Mouse (Mus musculus): ENCODE measurements around the gene Cldn9. TPM values are rescaled to one million over a fixed set of nuclear protein-coding genes. Genes with fewer than 3 reads are reported as not detected.

Cldn9 gene
- 13.8 and 18.3 TPM in 2 replicates for polyA plus RNA-seq (2015; fragmentation: Nextera tagmentation; extraction: Ambion mirVana)

DNA sequence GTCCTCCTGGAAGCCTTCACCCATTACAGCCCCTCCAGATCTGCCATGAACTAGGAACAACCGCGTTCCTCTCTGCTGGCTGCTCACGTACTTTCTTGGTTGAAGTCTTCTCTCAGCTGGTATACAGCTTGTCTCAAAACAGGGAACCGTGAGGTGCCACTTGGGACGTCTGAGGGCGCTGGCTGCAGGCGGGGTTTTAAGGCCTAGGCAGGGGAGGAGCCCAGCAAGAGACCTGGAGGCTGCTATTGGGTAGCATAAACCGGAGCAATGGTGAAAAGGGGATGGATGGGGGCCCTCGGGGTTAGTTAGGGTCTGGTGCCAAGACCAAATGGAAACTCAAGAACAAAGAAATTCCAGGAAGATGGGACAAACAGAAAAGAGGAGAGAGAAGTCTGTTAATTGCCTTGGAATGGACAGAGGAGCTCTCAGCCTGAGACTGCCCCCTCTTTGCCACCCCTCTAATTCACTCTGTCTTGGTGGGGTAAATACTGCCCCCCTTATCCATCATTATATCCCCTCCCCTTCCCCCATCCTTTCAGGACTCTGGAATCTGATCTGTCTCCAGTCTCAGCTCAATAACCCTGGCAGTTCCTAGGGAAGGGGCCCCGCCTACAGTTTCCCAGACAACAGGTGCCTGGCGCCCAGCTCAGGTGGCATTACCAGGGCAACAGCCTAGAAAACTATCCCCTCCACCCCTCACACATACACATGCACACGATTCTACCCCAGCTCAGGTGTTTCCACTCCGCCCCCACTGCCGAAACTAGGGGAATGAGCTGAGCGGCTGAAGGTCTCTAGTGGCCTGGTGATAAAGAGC is at the start of gene Cldn9:
Gene Cldn9 (minus strand): TSS at position 171 of the 817 bp plus-strand sequence.
- WGBS = 13% methylated on average over 15 of the region's 15 CpGs
- no peaks in the 10 kb centered on the region for H3K9me3 ChIP-seq (replicated peaks)
- peak within 1 kb of the TSS; percentile 24 for H3K4me3 ChIP-seq (replicated peaks)
- H3K4me2 ChIP-seq (replicated peaks) = peak within 1 kb of the TSS; percentile 17; the same call in 1 of the 2 replicates
- peak; percentile 87 for ATAC-seq (ENCODE audit: insufficient number of reproducible peaks, low FRiP score, low TSS enrichment, low read depth)
- H3K4me1 ChIP-seq = peaks cover 15% of the 10 kb centered on the region; the same call in 1 of the 2 replicates
- peak within 1 kb of the TSS; percentile 4; the same call in 1 of the 2 replicates for H3K9ac ChIP-seq
- H3K27me3 ChIP-seq = peaks cover 55% of the 10 kb centered on the region
- H3K27ac ChIP-seq (replicated peaks) = no peak within 1 kb of the TSS
- H3K36me3 ChIP-seq = no peaks in the 10 kb centered on the region

DNA sequence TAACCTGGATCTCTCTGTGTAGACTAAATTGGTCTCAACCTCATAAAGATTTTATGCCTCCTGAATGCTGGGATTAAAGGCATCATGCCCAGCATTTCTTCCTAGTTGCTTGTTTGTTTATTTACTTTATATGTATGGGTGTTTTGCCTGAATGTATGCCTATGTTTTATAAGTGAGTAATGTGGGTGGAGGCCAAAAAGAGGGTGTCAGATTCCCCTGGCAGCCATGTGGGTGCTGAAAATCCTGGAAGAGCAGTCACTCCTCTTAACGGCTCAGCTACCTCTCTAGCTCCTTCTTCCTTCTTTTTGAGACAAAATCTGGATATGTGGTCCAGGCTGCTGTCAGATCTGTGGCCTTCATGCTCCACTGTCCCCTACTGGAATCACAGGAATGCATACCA is 46.6 kb upstream of the Cldn9 start:
- ATAC-seq (ENCODE audit: insufficient number of reproducible peaks, low FRiP score, low TSS enrichment, low read depth) = no peak

DNA sequence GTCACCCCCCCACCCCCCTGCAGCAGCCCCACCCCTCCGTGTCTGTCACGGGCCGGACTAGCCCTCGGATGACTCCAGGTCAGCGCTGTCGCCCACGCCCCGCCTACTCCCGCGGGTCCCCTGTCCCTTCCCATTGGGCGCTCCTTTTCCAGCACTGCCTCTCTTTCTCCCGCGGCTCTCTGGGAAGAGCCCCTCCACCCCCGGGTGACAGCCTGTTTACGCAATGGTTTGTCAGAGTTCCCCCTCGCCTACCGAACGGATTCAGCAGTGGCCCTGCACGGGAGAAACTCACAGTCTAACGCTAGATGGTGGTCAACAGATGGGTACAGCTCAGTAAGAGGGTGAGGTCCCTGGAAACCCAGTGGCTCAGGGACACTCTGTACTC is 42.9 kb upstream of the Cldn9 start:
- H3K4me3 ChIP-seq (replicated peaks) = peak overlapping the region; percentile 95
- WGBS = under 1% methylated on average over 20 of the region's 20 CpGs

More for the DNA sequence above, 46.6 kb upstream of the Cldn9 start:
- Histone ChIP-seq H3K36me3 (peaks cover 3% of the 10 kb centered on the region; the same call in 1 of the 2 replicates), H3K9me3 (replicated peaks) (no peaks in the 10 kb centered on the region), H3K27me3 (no peaks in the 10 kb centered on the region), H3K4me2 (replicated peaks) (no peak overlapping the region), H3K4me1 (peaks cover 12% of the 10 kb centered on the region; the same call in 1 of the 2 replicates), H3K4me3 (replicated peaks) (no peak overlapping the region), H3K27ac (replicated peaks) (no peak overlapping the region), H3K9ac (no peak overlapping the region)
- 20% methylated on average over 1 of the region's 1 CpGs for WGBS

DNA sequence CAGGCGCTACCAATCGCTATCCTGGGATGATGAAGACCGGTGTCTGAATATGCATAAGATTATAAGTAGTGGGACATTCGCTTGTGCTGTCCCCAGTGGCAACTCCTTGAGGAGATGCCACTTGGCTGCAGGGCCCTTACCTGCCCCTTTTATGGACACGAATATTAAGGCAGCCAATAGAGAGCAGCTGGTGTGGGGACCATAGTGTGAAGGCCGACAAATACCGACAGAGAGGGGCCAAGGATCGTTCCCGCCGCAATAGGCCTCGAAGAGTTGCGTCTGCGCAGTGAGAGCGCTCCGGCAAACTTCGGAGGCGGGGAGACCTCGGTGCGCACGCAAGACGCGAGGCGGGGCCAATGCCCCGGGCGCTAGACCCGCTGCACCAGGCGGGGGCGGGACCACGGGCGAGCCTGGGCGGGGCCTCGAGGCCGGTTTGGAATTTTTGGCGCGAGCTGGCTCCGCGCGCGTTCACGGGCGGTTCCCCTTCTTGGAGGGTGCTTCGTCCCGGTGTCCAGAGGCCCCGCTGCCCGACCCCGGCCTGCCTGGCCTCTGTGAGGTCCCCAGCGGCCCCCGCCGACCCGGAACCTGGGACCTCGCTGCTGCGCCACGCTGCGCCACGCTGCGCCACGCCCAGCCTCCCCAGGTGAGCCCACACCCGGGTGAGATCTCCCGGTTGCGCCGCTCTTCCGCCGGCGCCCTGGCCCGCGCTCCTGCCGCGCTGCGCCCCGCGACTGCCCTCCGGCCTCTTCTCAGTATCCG is 42.4 kb upstream of the Cldn9 start, which contains the start of gene Pkmyt1:
Gene Pkmyt1 (plus strand): TSS at position 338 of the 759 bp plus-strand sequence.
- peak within 1 kb of the TSS; percentile 95 for H3K4me3 ChIP-seq (replicated peaks)
- peak within 1 kb of the TSS; percentile 71 for H3K27ac ChIP-seq (replicated peaks)
- peaks cover 13% of the 10 kb centered on the region; the same call in 1 of the 2 replicates for H3K4me1 ChIP-seq
- H3K9ac ChIP-seq = peak within 1 kb of the TSS; percentile 55
- peak within 1 kb of the TSS; percentile 82 for H3K4me2 ChIP-seq (replicated peaks)
- H3K9me3 ChIP-seq (replicated peaks) = no peaks in the 10 kb centered on the region
- no peaks in the 10 kb centered on the region for H3K27me3 ChIP-seq
- ATAC-seq (ENCODE audit: insufficient number of reproducible peaks, low FRiP score, low TSS enrichment, low read depth) = peak; percentile 94
- H3K36me3 ChIP-seq = no peaks in the 10 kb centered on the region
- under 1% methylated on average over 71 of the region's 73 CpGs for WGBS

More for the DNA sequence above, 42.9 kb upstream of the Cldn9 start:
- Histone ChIP-seq H3K4me2 (replicated peaks) (peak overlapping the region; percentile 82), H3K9ac (peak overlapping the region; percentile 55), H3K36me3 (no peaks in the 10 kb centered on the region), H3K4me1 (peaks cover 13% of the 10 kb centered on the region; the same call in 1 of the 2 replicates), H3K27ac (replicated peaks) (peak overlapping the region; percentile 71), H3K9me3 (replicated peaks) (no peaks in the 10 kb centered on the region), H3K27me3 (no peaks in the 10 kb centered on the region)
- peak; percentile 86 for ATAC-seq (ENCODE audit: insufficient number of reproducible peaks, low FRiP score, low TSS enrichment, low read depth)

DNA sequence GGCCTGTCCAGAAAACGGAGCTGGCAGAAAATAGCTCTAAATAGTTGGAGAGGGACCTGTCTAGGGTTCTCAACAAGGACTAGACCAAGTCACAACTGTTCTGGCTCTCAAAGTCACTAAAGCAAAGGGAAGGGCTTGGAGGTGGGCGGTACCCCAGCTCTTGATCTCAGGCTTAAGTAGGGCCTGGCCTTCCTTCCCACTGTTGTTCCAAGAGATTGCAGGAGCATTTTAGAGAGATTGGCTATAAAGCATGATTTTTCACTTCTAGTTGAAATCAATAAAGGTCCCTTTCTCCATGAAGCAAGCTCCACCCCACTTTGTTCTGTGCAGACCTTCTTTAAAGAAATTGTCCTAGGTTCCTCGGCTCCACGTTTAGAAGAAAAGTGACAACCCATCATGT is 41.7 kb upstream of the Cldn9 start:
- H3K4me3 ChIP-seq (replicated peaks) = peak overlapping the region; percentile 95
- H3K9me3 ChIP-seq (replicated peaks) = no peaks in the 10 kb centered on the region
- peak overlapping the region; percentile 82 for H3K4me2 ChIP-seq (replicated peaks)
- no peaks in the 10 kb centered on the region for H3K36me3 ChIP-seq
- peak overlapping the region; percentile 71 for H3K27ac ChIP-seq (replicated peaks)
- peak overlapping the region; percentile 55 for H3K9ac ChIP-seq
- WGBS = 62% methylated on average over 4 of the region's 4 CpGs
- no peaks in the 10 kb centered on the region for H3K27me3 ChIP-seq
- no peak for ATAC-seq (ENCODE audit: insufficient number of reproducible peaks, low FRiP score, low TSS enrichment, low read depth)
- peaks cover 13% of the 10 kb centered on the region; the same call in 1 of the 2 replicates for H3K4me1 ChIP-seq

DNA sequence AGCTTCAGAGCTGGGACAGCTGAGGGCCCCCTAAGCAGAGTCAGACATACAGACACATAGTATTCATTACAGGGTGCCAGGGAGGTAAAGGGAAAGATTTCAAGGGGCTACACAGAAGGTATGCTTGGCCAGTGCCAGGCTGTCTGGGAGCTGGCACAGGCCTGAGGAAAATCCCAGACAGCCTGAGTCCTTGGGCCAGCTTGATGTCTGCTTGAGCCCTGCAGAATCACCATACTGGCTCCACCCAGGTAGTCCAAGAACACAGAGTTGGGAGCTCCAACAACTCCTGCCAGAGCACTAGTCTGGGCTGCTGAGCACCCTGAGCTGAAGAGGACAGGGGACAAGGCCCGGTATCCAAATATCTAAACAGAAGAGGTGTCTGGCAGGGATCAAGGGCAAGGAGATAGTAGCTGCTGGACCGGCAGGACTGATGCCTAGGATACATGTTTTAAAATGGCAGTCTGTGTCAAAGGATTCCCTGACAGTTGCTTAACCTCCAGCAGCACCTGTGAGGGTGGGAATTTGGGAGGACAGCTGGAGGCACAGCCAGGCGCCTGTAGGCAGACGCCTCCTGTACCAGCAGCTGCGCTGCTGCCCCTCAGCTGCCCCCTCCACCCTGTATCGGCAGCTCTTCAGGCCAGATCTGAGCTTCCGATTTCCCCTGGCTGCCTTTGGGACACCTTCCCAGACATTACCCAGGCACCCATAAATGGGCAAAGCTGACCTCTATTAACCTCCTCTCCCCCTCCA is 38.7 kb upstream of the Cldn9 start, which contains the start of gene 1520401A03Rik:
Gene 1520401A03Rik (minus strand): TSS at position 408 of the 750 bp plus-strand sequence.
- H3K4me1 ChIP-seq = peaks cover 12% of the 10 kb centered on the region; the same call in 1 of the 2 replicates
- H3K36me3 ChIP-seq = no peaks in the 10 kb centered on the region
- no peak within 1 kb of the TSS for H3K9ac ChIP-seq
- no peak for ATAC-seq (ENCODE audit: insufficient number of reproducible peaks, low FRiP score, low TSS enrichment, low read depth)
- no peak within 1 kb of the TSS; the same call in 1 of the 2 replicates for H3K27ac ChIP-seq (replicated peaks)
- H3K4me3 ChIP-seq (replicated peaks) = no peak within 1 kb of the TSS
- no peak within 1 kb of the TSS for H3K4me2 ChIP-seq (replicated peaks)
- H3K27me3 ChIP-seq = no peaks in the 10 kb centered on the region
- WGBS = 65% methylated on average over 7 of the region's 7 CpGs
- no peaks in the 10 kb centered on the region for H3K9me3 ChIP-seq (replicated peaks)

DNA sequence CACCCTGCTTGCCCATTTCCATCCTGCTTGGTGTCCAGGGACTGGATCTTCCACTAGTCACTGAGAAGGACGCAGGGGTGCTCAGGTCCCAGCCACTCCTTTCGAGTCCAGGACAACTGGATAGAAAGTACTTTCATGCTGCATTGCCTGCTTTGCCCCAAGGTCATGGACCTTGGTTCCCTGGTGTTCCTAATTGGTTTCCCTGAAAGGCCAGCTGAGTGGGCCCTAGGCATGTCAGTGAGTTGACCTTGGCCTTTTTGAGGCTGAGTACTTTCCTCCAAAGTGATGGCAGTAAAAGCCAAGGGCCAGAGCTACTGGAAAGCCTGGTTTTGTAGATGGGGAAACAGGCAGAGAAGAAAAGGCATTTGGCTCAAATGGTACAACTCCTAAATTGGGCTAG is 38.1 kb upstream of the Cldn9 start:
- 76% methylated on average over 2 of the region's 2 CpGs for WGBS
- Histone ChIP-seq H3K36me3 (no peaks in the 10 kb centered on the region), H3K4me3 (replicated peaks) (no peak overlapping the region), H3K27ac (replicated peaks) (no peak overlapping the region; the same call in 1 of the 2 replicates), H3K9ac (no peak overlapping the region), H3K27me3 (no peaks in the 10 kb centered on the region), H3K4me2 (replicated peaks) (no peak overlapping the region), H3K4me1 (peaks cover 7% of the 10 kb centered on the region; the same call in 1 of the 2 replicates), H3K9me3 (replicated peaks) (no peaks in the 10 kb centered on the region)
- ATAC-seq (ENCODE audit: insufficient number of reproducible peaks, low FRiP score, low TSS enrichment, low read depth) = no peak

DNA sequence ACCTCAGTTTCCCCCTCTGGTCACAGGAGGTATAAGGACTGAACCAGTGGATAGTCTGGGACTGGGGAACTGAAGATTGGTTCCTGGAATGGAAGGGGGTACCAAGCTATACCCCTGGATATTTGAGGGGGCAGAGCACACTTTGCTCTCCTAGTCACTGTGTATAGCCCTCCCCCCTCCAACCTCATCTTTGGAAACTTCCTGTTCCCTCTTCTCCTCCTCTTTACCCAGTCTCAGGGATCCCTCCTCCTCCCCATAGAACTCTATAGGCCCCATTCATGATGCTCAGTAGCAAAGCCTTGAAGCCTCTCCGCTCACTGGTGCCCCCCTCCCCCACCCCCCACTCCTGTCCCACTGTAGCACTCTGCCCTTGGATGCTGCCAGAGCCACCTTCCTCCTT is 35.6 kb upstream of the Cldn9 start:
- no peak overlapping the region for H3K27ac ChIP-seq (replicated peaks)
- no peaks in the 10 kb centered on the region for H3K9me3 ChIP-seq (replicated peaks)
- no peaks in the 10 kb centered on the region for H3K27me3 ChIP-seq
- no peaks in the 10 kb centered on the region for H3K4me1 ChIP-seq
- H3K4me2 ChIP-seq (replicated peaks) = no peak overlapping the region
- no peak overlapping the region for H3K4me3 ChIP-seq (replicated peaks)
- 11% methylated on average over 1 of the region's 1 CpGs for WGBS
- no peak for ATAC-seq (ENCODE audit: insufficient number of reproducible peaks, low FRiP score, low TSS enrichment, low read depth)
- H3K9ac ChIP-seq = no peak overlapping the region
- no peaks in the 10 kb centered on the region for H3K36me3 ChIP-seq

DNA sequence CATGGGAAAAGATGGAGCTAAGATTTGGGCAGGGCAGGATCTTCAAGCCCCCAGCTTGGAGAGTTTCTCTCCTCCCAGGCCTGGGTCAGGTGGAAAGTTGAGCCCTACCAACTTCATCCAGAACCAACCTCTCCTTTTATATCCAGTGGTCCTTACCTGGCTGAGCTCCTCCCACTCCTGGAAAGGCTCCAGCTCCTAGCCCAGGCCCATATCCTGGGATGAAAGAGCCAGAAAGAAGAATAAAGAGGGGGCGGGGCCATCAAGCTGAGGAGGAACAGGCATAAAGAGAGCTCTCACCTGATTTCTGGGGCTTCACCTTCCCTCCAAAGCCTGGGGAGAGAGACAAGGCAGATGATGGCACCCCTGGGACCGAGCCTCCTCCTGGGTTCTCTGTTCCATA is 33.2 kb upstream of the Cldn9 start:
- no peaks in the 10 kb centered on the region for H3K36me3 ChIP-seq
- H3K4me3 ChIP-seq (replicated peaks) = no peak overlapping the region
- H3K9ac ChIP-seq = no peak overlapping the region
- ATAC-seq (ENCODE audit: insufficient number of reproducible peaks, low FRiP score, low TSS enrichment, low read depth) = no peak
- H3K9me3 ChIP-seq (replicated peaks) = no peaks in the 10 kb centered on the region
- H3K4me2 ChIP-seq (replicated peaks) = no peak overlapping the region
- no peaks in the 10 kb centered on the region for H3K4me1 ChIP-seq
- H3K27me3 ChIP-seq = no peaks in the 10 kb centered on the region
- H3K27ac ChIP-seq (replicated peaks) = no peak overlapping the region
- WGBS = 59% methylated on average over 2 of the region's 2 CpGs

DNA sequence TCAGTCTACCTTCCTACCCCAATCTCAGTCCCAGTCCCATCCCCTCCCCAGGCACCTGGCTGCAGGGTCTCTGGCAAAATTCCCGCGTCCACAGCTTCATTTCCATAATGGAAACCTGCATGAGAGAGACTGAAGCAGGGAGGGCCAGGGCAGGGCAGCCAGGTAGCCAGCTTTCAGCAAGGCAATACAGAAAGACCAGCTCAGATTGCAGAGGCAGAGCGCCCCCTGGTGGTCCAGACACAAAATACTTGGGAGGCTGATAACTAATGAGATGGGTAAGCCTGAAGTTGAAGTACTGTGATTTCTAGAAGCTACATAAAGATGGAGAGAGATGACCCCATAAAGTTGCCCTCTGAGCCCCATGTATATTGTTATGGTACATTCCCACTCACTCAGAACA is 22.4 kb upstream of the Cldn9 start:
- H3K9ac ChIP-seq = no peak overlapping the region
- peak; percentile 30; the same call in 1 of the 2 replicates for ATAC-seq (ENCODE audit: insufficient number of reproducible peaks, low FRiP score, low TSS enrichment, low read depth)
- H3K27ac ChIP-seq (replicated peaks) = no peak overlapping the region
- 2% methylated on average over 3 of the region's 3 CpGs for WGBS
- H3K9me3 ChIP-seq (replicated peaks) = no peaks in the 10 kb centered on the region
- peaks cover 13% of the 10 kb centered on the region for H3K4me1 ChIP-seq
- no peak overlapping the region for H3K4me3 ChIP-seq (replicated peaks)
- no peaks in the 10 kb centered on the region for H3K36me3 ChIP-seq
- H3K27me3 ChIP-seq = peaks cover 5% of the 10 kb centered on the region
- H3K4me2 ChIP-seq (replicated peaks) = no peak overlapping the region

Measured in embryonic facial prominence, embryonic 15.5 days (tissue).